Mouse (Mus musculus): Measurements from ENCODE around the gene Spire2. TPM values are rescaled to one million over a fixed set of nuclear protein-coding genes. Genes with fewer than 3 reads are reported as not detected.

The Spire2 gene
- polyA plus RNA-seq, 1 experiment = 1.1 TPM

- Histone ChIP-seq H3K27me3 (ENCODE audit: control insufficient read depth, insufficient read depth, low read length) (no peaks in the 10 kb centered on the region), H3K4me1 (ENCODE audit: control insufficient read depth, insufficient read depth, insufficient read length) (no peaks in the 10 kb centered on the region), H3K27ac (ENCODE audit: insufficient read depth, low read length) (no peak overlapping the region), H3K36me3 (ENCODE audit: control insufficient read depth, insufficient read depth, low read length) (no peaks in the 10 kb centered on the region), H3K4me3 (ENCODE audit: extremely low read depth, insufficient read depth, insufficient read length) (no peak overlapping the region)
- 89% methylated on average over 8 of the region's 8 CpGs for WGBS
- DNase-seq (ENCODE audit: low read depth in 1 of 2, low spot score in 2 of 2) = no peak
- TF ChIP-seq CTCF (IDR thresholded peaks at IDR 0.05; ENCODE audit: extremely low read depth, insufficient read depth, insufficient read length, insufficient replicate concordance) (no peak), POLR2A (IDR thresholded peaks at IDR 0.05; ENCODE audit: low read depth, low read length) (no peak)
These were observed 40.8 kb upstream of the Spire2 start for GRCm38 (mm10) chr8:123291716-123292115.

DNA sequence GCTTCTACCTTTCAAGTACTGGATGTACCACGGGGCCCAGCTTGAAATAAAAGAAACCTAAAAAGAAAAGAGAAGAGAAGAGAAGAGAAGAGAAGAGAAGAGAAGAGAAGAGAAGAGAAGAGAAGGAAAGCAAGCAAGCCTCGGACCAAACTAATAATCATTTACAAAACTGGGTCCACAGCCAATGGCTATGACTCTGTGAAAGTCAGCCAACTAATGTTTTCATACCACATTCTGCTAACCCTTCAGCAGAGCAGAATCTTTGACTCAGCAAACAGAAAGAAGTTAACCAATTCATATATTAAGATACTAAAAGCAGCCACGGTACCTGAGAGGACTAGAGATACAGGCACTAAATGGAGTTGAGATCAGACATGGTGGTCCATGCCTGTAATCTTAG, 40.2 kb upstream of the Spire2 start:
- H3K27me3 ChIP-seq (ENCODE audit: control insufficient read depth, insufficient read depth, low read length) = no peaks in the 10 kb centered on the region
- H3K27ac ChIP-seq (ENCODE audit: insufficient read depth, low read length) = no peak overlapping the region
- TF ChIP-seq CTCF (IDR thresholded peaks at IDR 0.05; ENCODE audit: extremely low read depth, insufficient read depth, insufficient read length, insufficient replicate concordance) = no peak
- TF ChIP-seq POLR2A (IDR thresholded peaks at IDR 0.05; ENCODE audit: low read depth, low read length) = no peak
- H3K4me1 ChIP-seq (ENCODE audit: control insufficient read depth, insufficient read depth, insufficient read length) = no peaks in the 10 kb centered on the region
- DNase-seq (ENCODE audit: low read depth in 1 of 2, low spot score in 2 of 2) = no peak
- H3K4me3 ChIP-seq (ENCODE audit: extremely low read depth, insufficient read depth, insufficient read length) = no peak overlapping the region
- no peaks in the 10 kb centered on the region for H3K36me3 ChIP-seq (ENCODE audit: control insufficient read depth, insufficient read depth, low read length)
- 85% methylated on average over 3 of the region's 3 CpGs for whole genome bisulfite sequencing

DNA sequence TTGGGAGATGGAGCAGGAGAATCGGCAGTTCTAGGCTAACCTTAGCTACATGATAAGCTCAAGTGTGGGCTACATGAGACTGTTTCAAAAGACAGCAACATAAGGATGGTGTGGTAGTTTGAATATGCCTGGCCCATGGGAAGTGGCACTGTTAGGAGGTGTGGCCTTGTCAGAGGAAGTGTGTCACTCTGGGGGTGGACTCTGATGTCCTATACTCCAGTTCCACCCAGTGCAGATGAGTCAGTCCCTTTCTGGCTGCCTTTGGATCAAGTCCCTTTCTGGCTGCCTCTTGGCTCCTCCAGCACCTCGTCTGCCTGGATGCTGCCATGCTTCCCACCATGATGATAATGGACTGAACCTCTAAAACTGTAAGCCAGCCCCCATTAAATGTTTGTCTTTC, 39.7 kb upstream of the Spire2 start:
- no peak for DNase-seq (ENCODE audit: low read depth in 1 of 2, low spot score in 2 of 2)
- no peak overlapping the region for H3K27ac ChIP-seq (ENCODE audit: insufficient read depth, low read length)
- H3K27me3 ChIP-seq (ENCODE audit: control insufficient read depth, insufficient read depth, low read length) = no peaks in the 10 kb centered on the region
- 94% methylated on average over 2 of the region's 2 CpGs for WGBS
- no peaks in the 10 kb centered on the region for H3K36me3 ChIP-seq (ENCODE audit: control insufficient read depth, insufficient read depth, low read length)
- no peak for TF ChIP-seq CTCF (IDR thresholded peaks at IDR 0.05; ENCODE audit: extremely low read depth, insufficient read depth, insufficient read length, insufficient replicate concordance)
- TF ChIP-seq POLR2A (IDR thresholded peaks at IDR 0.05; ENCODE audit: low read depth, low read length) = no peak
- no peaks in the 10 kb centered on the region for H3K4me1 ChIP-seq (ENCODE audit: control insufficient read depth, insufficient read depth, insufficient read length)
- no peak overlapping the region for H3K4me3 ChIP-seq (ENCODE audit: extremely low read depth, insufficient read depth, insufficient read length)

DNA sequence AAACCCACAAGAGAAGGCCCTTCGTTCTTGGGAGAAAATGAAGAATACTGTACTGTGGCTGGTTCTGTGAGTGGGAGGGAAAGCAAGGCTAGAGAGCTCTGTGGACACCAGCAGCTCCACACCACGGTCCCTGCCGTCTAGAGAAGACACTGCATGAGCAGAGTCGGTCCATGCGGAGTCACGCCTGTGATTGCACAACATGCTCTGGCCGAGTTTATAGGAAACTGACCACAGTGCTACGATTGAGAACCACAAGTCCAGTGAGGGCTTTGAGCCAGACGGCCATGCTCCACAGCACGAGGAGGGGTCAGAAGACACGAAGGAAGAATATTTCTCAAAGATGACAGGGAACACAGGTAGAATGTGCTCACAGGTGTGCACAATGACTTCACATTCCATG, 34.2 kb upstream of the Spire2 start:
- DNase-seq (ENCODE audit: low read depth in 1 of 2, low spot score in 2 of 2) = no peak
- Histone ChIP-seq H3K27me3 (ENCODE audit: control insufficient read depth, insufficient read depth, low read length) (no peaks in the 10 kb centered on the region), H3K36me3 (ENCODE audit: control insufficient read depth, insufficient read depth, low read length) (no peaks in the 10 kb centered on the region), H3K4me1 (ENCODE audit: control insufficient read depth, insufficient read depth, insufficient read length) (no peaks in the 10 kb centered on the region), H3K4me3 (ENCODE audit: extremely low read depth, insufficient read depth, insufficient read length) (no peak overlapping the region), H3K27ac (ENCODE audit: insufficient read depth, low read length) (no peak overlapping the region)
- TF ChIP-seq POLR2A (IDR thresholded peaks at IDR 0.05; ENCODE audit: low read depth, low read length) (no peak), CTCF (IDR thresholded peaks at IDR 0.05; ENCODE audit: extremely low read depth, insufficient read depth, insufficient read length, insufficient replicate concordance) (no peak)
- WGBS = 89% methylated on average over 11 of the region's 11 CpGs

- WGBS = 74% methylated on average over 4 of the region's 4 CpGs
- DNase-seq (ENCODE audit: low read depth in 1 of 2, low spot score in 2 of 2) = no peak
- Histone ChIP-seq H3K36me3 (ENCODE audit: control insufficient read depth, insufficient read depth, low read length) (no peaks in the 10 kb centered on the region), H3K4me3 (ENCODE audit: extremely low read depth, insufficient read depth, insufficient read length) (no peak overlapping the region), H3K4me1 (ENCODE audit: control insufficient read depth, insufficient read depth, insufficient read length) (no peaks in the 10 kb centered on the region), H3K27me3 (ENCODE audit: control insufficient read depth, insufficient read depth, low read length) (no peaks in the 10 kb centered on the region), H3K27ac (ENCODE audit: insufficient read depth, low read length) (no peak overlapping the region)
- no peak for TF ChIP-seq CTCF (IDR thresholded peaks at IDR 0.05; ENCODE audit: extremely low read depth, insufficient read depth, insufficient read length, insufficient replicate concordance)
- TF ChIP-seq POLR2A (IDR thresholded peaks at IDR 0.05; ENCODE audit: low read depth, low read length) = no peak
These were observed 23.8 kb upstream of the Spire2 start for GRCm38 (mm10) chr8:123308738-123309137.

- H3K27me3 ChIP-seq (ENCODE audit: control insufficient read depth, insufficient read depth, low read length) = no peaks in the 10 kb centered on the region
- H3K36me3 ChIP-seq (ENCODE audit: control insufficient read depth, insufficient read depth, low read length) = no peaks in the 10 kb centered on the region
- TF ChIP-seq CTCF (IDR thresholded peaks at IDR 0.05; ENCODE audit: extremely low read depth, insufficient read depth, insufficient read length, insufficient replicate concordance) (no peak; the same call in 1 of the 2 replicates), POLR2A (IDR thresholded peaks at IDR 0.05; ENCODE audit: low read depth, low read length) (no peak)
- no peak overlapping the region for H3K27ac ChIP-seq (ENCODE audit: insufficient read depth, low read length)
- no peaks in the 10 kb centered on the region; the same call in 1 of the 2 replicates for H3K4me1 ChIP-seq (ENCODE audit: control insufficient read depth, insufficient read depth, insufficient read length)
- 6% methylated on average over 21 of the region's 21 CpGs for WGBS
- DNase-seq (ENCODE audit: low read depth in 1 of 2, low spot score in 2 of 2) = no peak
- H3K4me3 ChIP-seq (ENCODE audit: extremely low read depth, insufficient read depth, insufficient read length) = peak overlapping the region; percentile 75
These were observed 14.6 kb upstream of the Spire2 start for GRCm38 (mm10) chr8:123317781-123318466.

DNA sequence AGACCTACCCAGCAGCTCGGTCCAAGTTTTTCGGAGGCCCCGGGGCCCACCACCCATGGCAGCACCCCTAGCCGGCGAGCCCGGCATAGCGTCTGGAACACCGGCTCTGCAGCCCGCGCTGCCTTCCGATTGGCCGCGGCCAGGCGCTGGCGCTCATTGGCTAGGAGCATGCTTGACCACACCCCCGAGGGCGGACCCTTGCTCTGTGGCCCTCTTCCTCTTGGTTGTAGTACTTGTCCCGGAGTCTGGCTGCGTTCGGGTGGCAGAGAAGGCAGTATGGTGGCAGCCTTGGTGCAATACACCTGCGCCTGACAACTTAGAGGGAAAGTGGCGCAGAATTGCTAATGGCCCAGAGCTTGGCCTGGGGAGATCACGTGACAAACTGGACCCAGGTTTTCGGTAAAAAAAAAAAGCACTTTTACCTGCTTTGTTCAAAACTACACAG, 14.0 kb upstream of the Spire2 start, which contains the start of gene Fanca:
Gene Fanca (minus strand): TSS at position 110 of the 445 bp plus-strand sequence.
- Histone ChIP-seq H3K27me3 (ENCODE audit: control insufficient read depth, insufficient read depth, low read length) (no peaks in the 10 kb centered on the region), H3K4me1 (ENCODE audit: control insufficient read depth, insufficient read depth, insufficient read length) (no peaks in the 10 kb centered on the region; the same call in 1 of the 2 replicates), H3K27ac (ENCODE audit: insufficient read depth, low read length) (no peak within 1 kb of the TSS), H3K36me3 (ENCODE audit: control insufficient read depth, insufficient read depth, low read length) (no peaks in the 10 kb centered on the region), H3K4me3 (ENCODE audit: extremely low read depth, insufficient read depth, insufficient read length) (peak within 1 kb of the TSS; percentile 75)
- peak; percentile 86 to 96 for DNase-seq (ENCODE audit: low read depth in 1 of 2, low spot score in 2 of 2)
- under 1% methylated on average over 24 of the region's 24 CpGs for WGBS
- TF ChIP-seq CTCF (IDR thresholded peaks at IDR 0.05; ENCODE audit: extremely low read depth, insufficient read depth, insufficient read length, insufficient replicate concordance) (0 out of 2 replicates have a peak, but pooled peaks have one; percentile 23), POLR2A (IDR thresholded peaks at IDR 0.05; ENCODE audit: low read depth, low read length) (peak; percentile 70)

Measured in spleen, adult 2 months (tissue).